In genomic region chr11:83442596-83443267, GRCm38 (mm10) we compare ENCODE assay signal across 8 mouse cellular contexts. TPM values are rescaled to one million over a fixed set of nuclear protein-coding genes. Genes with fewer than 3 reads are reported as not detected.
DNase-seq lines count a peak whose midpoint lies in the region; ATAC-seq and TF ChIP-seq lines count a peak whose summit lies in the region.

No protein-coding gene starts in this region.

- in situ Hi-C loops in Patski (cut with MboI; ENCODE audit: low pct_unique_long_range_greater_than_20kb): loop anchor here (10.0 kb wide), 1 partner anchor 292 kb away; no protein-coding TSS in a partner anchor

- peak; percentile 86 for TF ChIP-seq CTCF in Patski (IDR thresholded peaks at IDR 0.05)
- peak; percentile 97 for TF ChIP-seq CTCF in layer of hippocampus, adult 2 months (conservative IDR thresholded peaks at IDR 0.05)
- peak; percentile 80 for TF ChIP-seq CTCF in lung, embryonic 14.5 days (IDR thresholded peaks at IDR 0.05; ENCODE audit: low read depth)

- H3K4me2 ChIP-seq in forebrain, embryonic 15.5 days (replicated peaks): peak overlapping the region; percentile 45
- peak overlapping the region; percentile 34 for H3K4me2 ChIP-seq in hindbrain, embryonic 11.5 days (replicated peaks; ENCODE audit: low read depth, low read length)
- H3K4me2 ChIP-seq in lung, embryonic 14.5 days: peak overlapping the region; percentile 49; the same call in 1 of the 2 replicates

- peaks cover 21% of the 10 kb centered on the region for H3K27me3 ChIP-seq in Patski
- H3K27me3 ChIP-seq in forebrain, embryonic 15.5 days: peaks cover 45% of the 10 kb centered on the region
- peaks cover 46% of the 10 kb centered on the region for H3K27me3 ChIP-seq in hindbrain, embryonic 11.5 days (ENCODE audit: control insufficient read depth, insufficient read depth, low read length)
- H3K27me3 ChIP-seq in lung, embryonic 14.5 days (ENCODE audit: insufficient read depth, low read length): peaks cover 48% of the 10 kb centered on the region

- no peaks in the 10 kb centered on the region for H3K36me3 ChIP-seq in forebrain, embryonic 15.5 days
- H3K36me3 ChIP-seq in hindbrain, embryonic 11.5 days (ENCODE audit: control insufficient read depth, insufficient read depth, low read length): no peaks in the 10 kb centered on the region
- H3K36me3 ChIP-seq in lung, embryonic 14.5 days (ENCODE audit: insufficient read depth): no peaks in the 10 kb centered on the region

- no peaks in the 10 kb centered on the region for H3K9me3 ChIP-seq in forebrain, embryonic 15.5 days
- H3K9me3 ChIP-seq in hindbrain, embryonic 11.5 days (ENCODE audit: control insufficient read depth, low read length): no peaks in the 10 kb centered on the region
- H3K9me3 ChIP-seq in lung, embryonic 14.5 days (ENCODE audit: low read depth, low read length): no peaks in the 10 kb centered on the region

- H3K4me1 ChIP-seq in forebrain, embryonic 15.5 days: peaks cover 13% of the 10 kb centered on the region
- H3K4me1 ChIP-seq in hindbrain, embryonic 11.5 days (replicated peaks; ENCODE audit: control insufficient read depth, insufficient read depth, low read length): no peaks in the 10 kb centered on the region; the same call in 1 of the 2 replicates
- H3K4me1 ChIP-seq in lung, embryonic 14.5 days (ENCODE audit: insufficient read depth): peaks cover 4% of the 10 kb centered on the region; the same call in 1 of the 2 replicates

- H3K27ac ChIP-seq in forebrain, embryonic 15.5 days (replicated peaks): no peak overlapping the region
- no peak overlapping the region for H3K27ac ChIP-seq in hindbrain, embryonic 11.5 days (ENCODE audit: low read depth, low read length)
- H3K27ac ChIP-seq in layer of hippocampus, adult 2 months: no peak overlapping the region
- no peak overlapping the region for H3K27ac ChIP-seq in lung, embryonic 14.5 days (ENCODE audit: low read depth)

- CTCF ChIA-PET in Patski (lab: Charles Lee): interaction anchor here (0.6 to 3.0 kb wide), 12 partner anchors 9 to 75 kb away, joined by 3 to 16 read pairs (median 4); partner anchors contain the start of genes Mmp28 and Taf15

- no peak for DNase-seq in Patski (ENCODE audit: low read depth, low spot score)
- peak; percentile 75 for DNase-seq in cerebellum, adult 11 months
- DNase-seq in hindbrain, embryonic 11.5 days (ENCODE audit: low spot score): peak; percentile 90
- DNase-seq in layer of hippocampus, adult 2 months (ENCODE audit: low spot score in 2 of 2): peak; percentile 75 to 82
- peak; percentile 92 for DNase-seq in lung, embryonic 14.5 days
- DNase-seq in thymus, postnatal 4 days: peak; percentile 74

- ATAC-seq in Patski: no peak
- peak; percentile 31 for ATAC-seq in forebrain, embryonic 15.5 days (replicated peaks)
- ATAC-seq in hindbrain, embryonic 11.5 days (ENCODE audit: low FRiP score): peak; percentile 33; the same call in 1 of the 2 replicates
- ATAC-seq in lung, embryonic 14.5 days (ENCODE audit: insufficient read depth): no peak
- ATAC-seq in neutrophil, adult 5-6 weeks (ENCODE audit: extremely low read depth, insufficient number of reproducible peaks, low FRiP score, poor library complexity, severe bottlenecking): peak; percentile 32; the same call in 1 of the 2 replicates

- peak overlapping the region; percentile 29; the same call in 1 of the 2 replicates for H3K9ac ChIP-seq in forebrain, embryonic 15.5 days (replicated peaks)
- H3K9ac ChIP-seq in hindbrain, embryonic 11.5 days (ENCODE audit: low read depth, low read length): peak overlapping the region; percentile 23; the same call in 1 of the 2 replicates
- no peak overlapping the region for H3K9ac ChIP-seq in lung, embryonic 14.5 days

- WGBS in forebrain, embryonic 15.5 days: 12% methylated on average over 29 of the region's 29 CpGs
- WGBS in hindbrain, embryonic 11.5 days: 10% methylated on average over 29 of the region's 29 CpGs
- 11% methylated on average over 29 of the region's 29 CpGs for WGBS in lung, embryonic 14.5 days

- H3K4me3 ChIP-seq in forebrain, embryonic 15.5 days: peak overlapping the region; percentile 24
- H3K4me3 ChIP-seq in hindbrain, embryonic 11.5 days (ENCODE audit: low read depth, low read length): 0 out of 2 replicates have a peak overlapping the region, but pooled peaks have one; percentile 17
- peak overlapping the region; percentile 22; the same call in 1 of the 2 replicates for H3K4me3 ChIP-seq in layer of hippocampus, adult 2 months
- H3K4me3 ChIP-seq in lung, embryonic 14.5 days (ENCODE audit: low read depth, low read length): no peak overlapping the region; the same call in 1 of the 2 replicates

- POLR2A ChIA-PET in Patski (lab: Charles Lee): interaction anchor here (1.0 to 1.3 kb wide), 4 partner anchors 20 to 33 kb away, joined by 3 to 5 read pairs (median 4); partner anchors contain the start of genes Mmp28 and Taf15

RNA-seq across cellular contexts. Expression of gene 1700020L24Rik, which starts 5.3 kb away (rescaled TPM):
- polyA plus RNA-seq in Patski (2021): 1.5 TPM
- 0.22 and 0.36 TPM in 2 replicates for polyA plus RNA-seq in forebrain, embryonic 15.5 days (2015; fragmentation: Nextera tagmentation; extraction: Ambion mirVana)
- polyA plus RNA-seq in hindbrain, embryonic 11.5 days (2014; fragmentation: Nextera tagmentation; extraction: Ambion mirVana): 0.80 and 0.83 TPM in 2 replicates
- total RNA-seq in layer of hippocampus, adult 2 months (2021): not detected
- polyA plus RNA-seq in lung, embryonic 14.5 days (2014; fragmentation: Nextera tagmentation; extraction: Ambion mirVana): 0.23 and 0.64 TPM in 2 replicates
- total RNA-seq in neutrophil, adult 5-6 weeks (2017): 0.93 and 2.6 TPM in 2 replicates

RNA-seq across cellular contexts. Expression of gene Gas2l2, which starts 13.5 kb away (rescaled TPM):
- not detected for polyA plus RNA-seq in Patski (2021)
- 0.69 and 0.80 TPM in 2 replicates for polyA plus RNA-seq in forebrain, embryonic 15.5 days (2015; fragmentation: Nextera tagmentation; extraction: Ambion mirVana)
- 0.19 and 0.43 TPM in 2 replicates for polyA plus RNA-seq in hindbrain, embryonic 11.5 days (2014; fragmentation: Nextera tagmentation; extraction: Ambion mirVana)
- total RNA-seq in layer of hippocampus, adult 2 months (2021): under 1 TPM in 1 of 2 experiments, not detected in 1; 0.28 TPM
- polyA plus RNA-seq in lung, embryonic 14.5 days (2014; fragmentation: Nextera tagmentation; extraction: Ambion mirVana): not detected in 2 replicates
- not detected in 2 replicates for total RNA-seq in neutrophil, adult 5-6 weeks (2017)

RNA-seq across cellular contexts. Expression of gene Mmp28, which starts 20.1 kb away (rescaled TPM):
- 1.5 TPM for polyA plus RNA-seq in Patski (2021)
- polyA plus RNA-seq in forebrain, embryonic 15.5 days (2015; fragmentation: Nextera tagmentation; extraction: Ambion mirVana): 2.5 and 2.7 TPM in 2 replicates
- 2.8 and 3.1 TPM in 2 replicates for polyA plus RNA-seq in hindbrain, embryonic 11.5 days (2014; fragmentation: Nextera tagmentation; extraction: Ambion mirVana)
- total RNA-seq in layer of hippocampus, adult 2 months (2021): 1 to 10 TPM; 3.0 to 3.3 TPM
- 2.1 TPM in 2 replicates for polyA plus RNA-seq in lung, embryonic 14.5 days (2014; fragmentation: Nextera tagmentation; extraction: Ambion mirVana)
- total RNA-seq in neutrophil, adult 5-6 weeks (2017): 0.25 TPM in 1 of 2 replicates, not detected in the other

RNA-seq across cellular contexts. Expression of gene Taf15, which starts 30.2 kb away (rescaled TPM):
- polyA plus RNA-seq in Patski (2021): 150 TPM
- polyA plus RNA-seq in forebrain, embryonic 15.5 days (2015; fragmentation: Nextera tagmentation; extraction: Ambion mirVana): 12.3 and 12.9 TPM in 2 replicates
- 7.3 and 26.6 TPM in 2 replicates for polyA plus RNA-seq in hindbrain, embryonic 11.5 days (2014; fragmentation: Nextera tagmentation; extraction: Ambion mirVana)
- total RNA-seq in layer of hippocampus, adult 2 months (2021): 10 to 100 TPM; 81.2 to 93.6 TPM
- polyA plus RNA-seq in lung, embryonic 14.5 days (2014; fragmentation: Nextera tagmentation; extraction: Ambion mirVana): 14.4 and 14.7 TPM in 2 replicates
- total RNA-seq in neutrophil, adult 5-6 weeks (2017): 59.3 and 61.3 TPM in 2 replicates

RNA-seq across cellular contexts. Expression of gene Rasl10b, which starts 33.8 kb away (rescaled TPM):
- polyA plus RNA-seq in Patski (2021): 27.5 TPM
- 27.2 and 29.6 TPM in 2 replicates for polyA plus RNA-seq in forebrain, embryonic 15.5 days (2015; fragmentation: Nextera tagmentation; extraction: Ambion mirVana)
- 4.2 TPM in 2 replicates for polyA plus RNA-seq in hindbrain, embryonic 11.5 days (2014; fragmentation: Nextera tagmentation; extraction: Ambion mirVana)
- 100 to 1,000 TPM; 229 to 234 TPM for total RNA-seq in layer of hippocampus, adult 2 months (2021)
- polyA plus RNA-seq in lung, embryonic 14.5 days (2014; fragmentation: Nextera tagmentation; extraction: Ambion mirVana): 0.88 and 1.3 TPM in 2 replicates
- total RNA-seq in neutrophil, adult 5-6 weeks (2017): 0.37 and 1.0 TPM in 2 replicates

Comparison
In these comparisons a context has a peak if more than half of its experiments do, and no peak if none do; other contexts are left out.
1. ATAC-seq: peak in forebrain, embryonic 15.5 days (single experiment), hindbrain, embryonic 11.5 days (single experiment) and neutrophil, adult 5-6 weeks (single experiment); none in Patski (single experiment) and lung, embryonic 14.5 days (single experiment).
2. Peak in every context shown above with its lines, with median percentiles within 50 percentile points of each other: CTCF ChIP-seq and H3K4me2 ChIP-seq.